Mouse (Mus musculus): Measurements from ENCODE around the gene Flt1.

Flt1 gene

GRCm38 (mm10) chr5:147725831-147726700 is at the start of gene Flt1:
Gene Flt1 (minus strand): TSS chr5:147726011.
- DNase-seq = peak; percentile 99

- DNase-seq = peak; percentile 59
Observed at GRCm38 (mm10) chr5:147775222-147775621, 49.4 kb upstream of the Flt1 start.

GRCm38 (mm10) chr5:147769918-147770317 is 44.1 kb upstream of the Flt1 start:
- no peak for DNase-seq

- DNase-seq = no peak
Observed at GRCm38 (mm10) chr5:147764061-147764460, 38.2 kb upstream of the Flt1 start.

GRCm38 (mm10) chr5:147761984-147762383 is 36.2 kb upstream of the Flt1 start:
- no peak for DNase-seq

- no peak for DNase-seq
Observed at GRCm38 (mm10) chr5:147761275-147761674, 35.5 kb upstream of the Flt1 start.

GRCm38 (mm10) chr5:147758640-147759319 is 33.0 kb upstream of the Flt1 start:
- no peak for DNase-seq

- DNase-seq = peak; percentile 97
Observed at GRCm38 (mm10) chr5:147757832-147758587, 32.2 kb upstream of the Flt1 start.

- peak; percentile 98 for DNase-seq
Observed at GRCm38 (mm10) chr5:147752914-147753341, 27.1 kb upstream of the Flt1 start.

- DNase-seq = peak; percentile 99
Observed at GRCm38 (mm10) chr5:147751673-147752130, 25.9 kb upstream of the Flt1 start.

- DNase-seq = no peak
Observed at GRCm38 (mm10) chr5:147749972-147750371, 24.2 kb upstream of the Flt1 start.

GRCm38 (mm10) chr5:147748081-147748581 is 22.3 kb upstream of the Flt1 start:
- peak; percentile 97 for DNase-seq

- no peak for DNase-seq
Observed at GRCm38 (mm10) chr5:147744900-147745653, 19.3 kb upstream of the Flt1 start.

- no peak for DNase-seq
Observed at GRCm38 (mm10) chr5:147742468-147743111, 16.8 kb upstream of the Flt1 start.

GRCm38 (mm10) chr5:147736766-147737280 is 11.0 kb upstream of the Flt1 start:
- DNase-seq = no peak

GRCm38 (mm10) chr5:147733682-147734081 is 7.9 kb upstream of the Flt1 start:
- DNase-seq = no peak

- DNase-seq = peak; percentile 96
Observed at GRCm38 (mm10) chr5:147732926-147733325, 7.1 kb upstream of the Flt1 start.

GRCm38 (mm10) chr5:147727481-147727880 is 1.7 kb upstream of the Flt1 start:
- no peak for DNase-seq

- peak; percentile 93 for DNase-seq
Observed at GRCm38 (mm10) chr5:147726701-147727393, 1.0 kb upstream of the Flt1 start.

GRCm38 (mm10) chr5:147724945-147725830 is 623 bp downstream of the Flt1 start:
- DNase-seq = peak; percentile 94
